ENCODE assay signal across 8 mouse cellular contexts in genomic region chr4:141213770-141214336, GRCm38 (mm10). TPM values are rescaled to one million over a fixed set of nuclear protein-coding genes. Genes with fewer than 3 reads are reported as not detected.
A peak's percentile ranks its signal among the peaks of the same experiment; 100 is the strongest.
DNase-seq lines count a peak whose midpoint lies in the region; ATAC-seq and TF ChIP-seq lines count a peak whose summit lies in the region.

TSS of gene Rsg1 (plus strand) at chr4:141213956.

- intact Hi-C loops in left cerebral cortex, postnatal 10 days (cut with DNase I): loop anchor here (10.0 kb wide), 1 partner anchor 151 kb away; the partner anchor contains the start of gene Fam131c

- TF ChIP-seq CTCF in cortical plate, adult 2 months (IDR thresholded peaks at IDR 0.05; ENCODE audit: extremely low read depth, insufficient read depth, low read length): no peak

- H3K4me1 ChIP-seq in cortical plate, adult 2 months (ENCODE audit: control insufficient read depth, insufficient read depth, low read length): peaks cover 4% of the 10 kb centered on the region; the same call in 1 of the 2 replicates

- peak; percentile 56 for ATAC-seq in activated CD4-positive, CD25-positive, alpha-beta regulatory T cell, adult 4 months
- peak; percentile 41 for ATAC-seq in inflammation-experienced regulatory T-cells, adult 6 months
- peak; percentile 87 for ATAC-seq in megakaryocyte-erythroid progenitor cell, adult 5-6 weeks (replicated peaks; ENCODE audit: low FRiP score, low TSS enrichment, poor library complexity, severe bottlenecking)

- peak; percentile 95 for DNase-seq in gastrocnemius, postnatal 10 days
- peak; percentile 92 to 95 for DNase-seq in left cerebral cortex, postnatal 10 days (ENCODE audit: extremely low spot score in 1 of 2, low spot score in 2 of 2)
- peak; percentile 90 for DNase-seq in right cerebral cortex, postnatal 25 days
- DNase-seq in urinary bladder, postnatal 4 days (ENCODE audit: low spot score in 2 of 2): peak; percentile 93 to 97

- peak; percentile 42; the same call in 1 of the 2 replicates for TF ChIP-seq POLR2A in cortical plate, adult 2 months (IDR thresholded peaks at IDR 0.05; ENCODE audit: extremely low read depth, insufficient read depth, low read length)

- peak within 1 kb of the TSS; percentile 37 for H3K4me3 ChIP-seq in cortical plate, adult 2 months (ENCODE audit: insufficient read depth, low read length)

- H3K27ac ChIP-seq in cortical plate, adult 2 months (ENCODE audit: insufficient read depth, low read length): no peak within 1 kb of the TSS

RNA-seq across cellular contexts. Expression of gene Rsg1, which starts in this region (rescaled TPM):
- 1 to 10 TPM; 1.5 to 3.2 TPM for polyA plus RNA-seq in activated CD4-positive, CD25-positive, alpha-beta regulatory T cell, adult 4 months (2017; shearing (Covaris generic))
- polyA plus RNA-seq in cortical plate, adult 2 months (2012; rRNA removed): 3.0 and 3.3 TPM in 2 replicates
- under 1 TPM; 0.70 to 0.89 TPM for total RNA-seq in gastrocnemius, postnatal 10 days (2021)
- polyA plus RNA-seq in inflammation-experienced regulatory T-cells, adult 6 months (2017; shearing (Covaris generic)): 1 to 10 TPM; 1.7 to 6.1 (median 3.3) TPM
- 1 to 10 TPM; 3.5 to 5.0 TPM for total RNA-seq in left cerebral cortex, postnatal 10 days (2021)
- 0.81 and 10.9 TPM in 2 replicates for total RNA-seq in megakaryocyte-erythroid progenitor cell, adult 5-6 weeks (2014; fragmentation: Nextera tagmentation)
- total RNA-seq in megakaryocyte-erythroid progenitor cell, adult 5-6 weeks (2017): 3.2 TPM in 1 of 2 replicates, not detected in the other

Comparison
In these comparisons a context has a peak if more than half of its experiments do, and no peak if none do; other contexts are left out.
1. Peak in DNase-seq in gastrocnemius, postnatal 10 days; RNA of the gene not detected or under 1 TPM.